Mouse (Mus musculus): ENCODE measurements around the gene Cbln4. TPM values are rescaled to one million over a fixed set of nuclear protein-coding genes. Genes with fewer than 3 reads are reported as not detected.
A peak's percentile ranks its signal among the peaks of the same experiment; 100 is the strongest.

Cbln4 gene
- polyA plus RNA-seq, 1 experiment from 2014 or later: 7.3 TPM

DNA sequence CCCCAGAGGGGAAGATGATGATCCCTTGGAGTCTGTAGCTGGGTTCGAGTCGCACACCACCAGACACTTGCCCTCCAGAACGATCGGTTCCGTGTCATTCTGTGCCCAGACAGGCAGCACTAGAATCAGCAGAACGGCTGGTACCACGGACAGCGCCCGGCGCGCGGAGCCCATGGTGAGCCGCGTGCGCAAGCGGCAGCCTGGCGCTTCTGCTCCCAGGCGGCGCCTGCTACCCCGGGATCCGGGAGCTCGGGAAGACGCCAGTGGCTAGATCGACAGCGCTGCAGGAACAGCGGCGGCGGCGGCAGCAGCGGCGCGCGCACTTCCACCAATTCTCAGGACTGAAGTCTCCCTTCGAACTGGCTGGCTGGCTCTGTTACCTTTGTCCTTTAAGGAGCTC is 1.1 kb downstream of the Cbln4 start:
- Histone ChIP-seq H3K36me3 (ENCODE audit: control insufficient read depth, insufficient read depth, low read length) (no peaks in the 10 kb centered on the region), H3K4me3 (ENCODE audit: low read depth, low read length) (peak overlapping the region; percentile 32), H3K27me3 (ENCODE audit: control insufficient read depth, insufficient read depth, low read length) (peaks cover 32% of the 10 kb centered on the region), H3K4me2 (ENCODE audit: low read depth, severe bottlenecking) (peak overlapping the region; percentile 57), H3K27ac (replicated peaks; ENCODE audit: low read depth, low read length) (no peak overlapping the region), H3K9ac (ENCODE audit: low read length) (no peak overlapping the region), H3K4me1 (ENCODE audit: control insufficient read depth, insufficient read depth, low read length) (peaks cover 4% of the 10 kb centered on the region; the same call in 1 of the 2 replicates), H3K9me3 (ENCODE audit: control insufficient read depth, low read length) (no peaks in the 10 kb centered on the region)
- under 1% methylated on average over 32 of the region's 34 CpGs for WGBS
- DNase-seq (ENCODE audit: low spot score) (peak; percentile 95), ATAC-seq (ENCODE audit: insufficient number of reproducible peaks, low FRiP score, low TSS enrichment, low read depth) (0 out of 2 replicates have a peak, but pooled peaks have one; percentile 68)

DNA sequence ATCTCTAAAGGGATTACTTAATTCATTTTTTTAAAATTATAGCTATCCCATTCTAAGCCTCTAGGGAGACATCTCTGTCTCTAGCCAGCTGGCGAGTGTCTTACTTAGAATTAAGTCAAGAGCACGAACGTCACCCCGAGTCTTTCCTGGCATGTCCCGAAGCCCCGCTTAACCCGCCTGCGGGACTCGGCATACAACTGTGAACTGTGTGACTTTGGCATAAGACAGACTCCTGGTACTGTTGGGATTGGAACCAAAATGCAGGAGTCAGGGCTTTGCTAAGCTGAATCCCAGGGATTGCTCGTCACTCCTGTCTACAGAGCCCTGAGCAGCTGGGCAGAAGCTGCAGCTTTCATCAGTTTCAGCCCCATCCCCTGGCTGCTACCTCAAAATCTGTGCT is 2.4 kb downstream of the Cbln4 start:
- no peak overlapping the region for H3K4me3 ChIP-seq (ENCODE audit: low read depth, low read length)
- peaks cover 32% of the 10 kb centered on the region for H3K27me3 ChIP-seq (ENCODE audit: control insufficient read depth, insufficient read depth, low read length)
- H3K27ac ChIP-seq (replicated peaks; ENCODE audit: low read depth, low read length): no peak overlapping the region
- ATAC-seq (ENCODE audit: insufficient number of reproducible peaks, low FRiP score, low TSS enrichment, low read depth) (no peak), DNase-seq (ENCODE audit: low spot score) (no peak)
- H3K9ac ChIP-seq (ENCODE audit: low read length): no peak overlapping the region
- 69% methylated on average over 10 of the region's 10 CpGs for WGBS
- H3K9me3 ChIP-seq (ENCODE audit: control insufficient read depth, low read length): no peaks in the 10 kb centered on the region
- no peaks in the 10 kb centered on the region for H3K36me3 ChIP-seq (ENCODE audit: control insufficient read depth, insufficient read depth, low read length)
- H3K4me2 ChIP-seq (ENCODE audit: low read depth, severe bottlenecking): peak overlapping the region; percentile 7; the same call in 1 of the 2 replicates
- H3K4me1 ChIP-seq (ENCODE audit: control insufficient read depth, insufficient read depth, low read length): peaks cover 4% of the 10 kb centered on the region; the same call in 1 of the 2 replicates

DNA sequence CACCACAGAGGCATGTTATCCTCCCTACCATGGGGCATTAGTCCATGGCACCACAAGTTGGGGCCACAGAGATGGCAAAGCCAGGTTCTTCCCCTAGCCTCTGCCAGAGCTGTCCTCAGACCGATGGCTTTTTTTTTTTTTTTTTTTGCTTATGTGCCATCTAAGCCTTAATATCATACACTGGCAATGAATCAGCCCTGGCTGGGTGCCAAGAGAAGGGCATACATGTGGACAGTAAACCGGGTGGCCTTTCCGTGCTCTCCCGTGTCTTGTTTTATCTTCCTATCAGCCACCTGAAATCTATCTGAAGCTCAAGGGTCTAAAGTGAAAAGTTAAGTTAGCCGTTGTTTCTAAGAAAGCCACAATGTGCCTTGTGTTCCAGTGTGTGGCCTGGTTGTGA is 3.7 kb downstream of the Cbln4 start:
- H3K9ac ChIP-seq (ENCODE audit: low read length): no peak overlapping the region
- H3K4me3 ChIP-seq (ENCODE audit: low read depth, low read length): no peak overlapping the region
- H3K27me3 ChIP-seq (ENCODE audit: control insufficient read depth, insufficient read depth, low read length): peaks cover 32% of the 10 kb centered on the region
- no peaks in the 10 kb centered on the region for H3K9me3 ChIP-seq (ENCODE audit: control insufficient read depth, low read length)
- H3K27ac ChIP-seq (replicated peaks; ENCODE audit: low read depth, low read length): no peak overlapping the region
- H3K4me1 ChIP-seq (ENCODE audit: control insufficient read depth, insufficient read depth, low read length): peaks cover 4% of the 10 kb centered on the region; the same call in 1 of the 2 replicates
- WGBS: 89% methylated on average over 5 of the region's 5 CpGs
- no peaks in the 10 kb centered on the region for H3K36me3 ChIP-seq (ENCODE audit: control insufficient read depth, insufficient read depth, low read length)
- no peak overlapping the region for H3K4me2 ChIP-seq (ENCODE audit: low read depth, severe bottlenecking)
- DNase-seq (ENCODE audit: low spot score) (no peak), ATAC-seq (ENCODE audit: insufficient number of reproducible peaks, low FRiP score, low TSS enrichment, low read depth) (no peak)

DNA sequence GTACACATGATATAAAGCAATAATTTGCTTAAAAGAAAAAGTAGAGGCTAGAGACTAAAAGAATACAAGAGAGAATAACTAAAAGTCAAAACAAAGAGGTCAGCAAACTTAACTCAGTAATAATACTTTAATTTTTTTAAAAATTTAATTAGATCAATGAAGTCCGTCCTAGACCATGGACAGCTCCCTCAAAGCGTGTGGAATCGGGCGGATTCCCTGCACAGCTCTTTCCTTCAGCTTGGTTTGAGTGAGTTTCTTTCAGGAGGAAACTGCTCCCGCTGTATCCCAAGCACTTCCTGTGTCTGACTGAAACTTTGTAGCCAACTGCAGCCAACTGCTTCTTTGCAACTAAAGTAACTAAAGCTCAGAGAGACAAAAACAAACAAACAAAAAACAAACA is 9.0 kb downstream of the Cbln4 start:
- no peak for DNase-seq (ENCODE audit: low spot score)
- Histone ChIP-seq H3K9ac (ENCODE audit: low read length) (no peak overlapping the region), H3K4me2 (ENCODE audit: low read depth, severe bottlenecking) (no peak overlapping the region), H3K27ac (replicated peaks; ENCODE audit: low read depth, low read length) (no peak overlapping the region), H3K27me3 (ENCODE audit: control insufficient read depth, insufficient read depth, low read length) (no peaks in the 10 kb centered on the region), H3K4me1 (ENCODE audit: control insufficient read depth, insufficient read depth, low read length) (no peaks in the 10 kb centered on the region; the same call in 1 of the 2 replicates), H3K9me3 (ENCODE audit: control insufficient read depth, low read length) (no peaks in the 10 kb centered on the region), H3K4me3 (ENCODE audit: low read depth, low read length) (no peak overlapping the region), H3K36me3 (ENCODE audit: control insufficient read depth, insufficient read depth, low read length) (no peaks in the 10 kb centered on the region)
- WGBS: 31% methylated on average over 5 of the region's 5 CpGs
- no peak for ATAC-seq (ENCODE audit: insufficient number of reproducible peaks, low FRiP score, low TSS enrichment, low read depth)

DNA sequence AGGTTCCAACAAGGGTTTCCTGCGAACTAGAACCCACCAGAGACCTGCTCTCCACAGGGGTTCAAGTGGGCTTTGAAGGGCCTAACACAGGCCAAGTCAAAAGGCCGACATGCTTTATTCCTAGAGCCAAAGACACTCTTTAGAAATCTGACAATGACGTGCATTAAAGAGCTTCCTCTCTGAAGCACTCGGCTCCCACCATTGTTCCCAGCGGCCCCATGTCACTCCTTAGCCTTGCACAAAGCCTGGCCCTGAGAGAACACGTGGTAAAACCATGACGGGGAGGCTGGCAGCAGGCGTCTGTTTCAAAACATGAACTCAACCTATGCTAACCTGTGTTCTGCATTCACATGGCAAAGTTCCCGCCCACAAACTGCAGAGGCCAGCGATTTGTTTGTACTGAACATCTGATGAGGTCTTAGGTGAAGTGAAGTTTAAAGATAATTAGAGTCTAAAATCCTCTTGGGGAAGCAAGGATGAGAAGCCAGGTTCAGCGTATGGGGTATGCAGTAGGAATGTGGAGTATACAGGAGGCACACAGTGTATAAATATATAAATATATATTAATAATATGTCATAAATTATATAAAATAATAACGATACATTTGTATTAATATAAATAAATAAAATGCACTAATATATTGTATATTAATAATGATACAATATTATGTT is 17.7 kb downstream of the Cbln4 start:
- H3K9me3 ChIP-seq (ENCODE audit: control insufficient read depth, low read length): no peaks in the 10 kb centered on the region
- 80% methylated on average over 12 of the region's 12 CpGs for WGBS

DNA sequence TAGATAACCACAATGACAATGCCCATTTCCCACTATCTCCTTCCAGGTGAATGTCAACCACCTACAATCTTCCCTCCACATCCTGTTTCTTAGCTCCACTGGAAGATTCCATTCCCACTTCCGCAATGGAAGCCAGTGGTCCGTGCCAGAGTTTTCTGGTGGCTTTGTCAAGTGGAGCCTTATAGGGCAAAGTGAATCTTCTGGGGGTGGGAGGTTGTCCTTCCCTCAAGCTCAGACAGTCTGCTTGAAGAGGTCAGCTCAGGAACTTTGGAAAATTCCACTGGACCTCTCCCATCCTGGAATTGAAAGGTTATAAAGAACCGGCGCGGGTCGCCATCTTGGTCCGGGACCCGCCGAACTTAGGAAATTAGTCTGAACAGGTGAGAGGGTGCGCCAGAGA is 36.5 kb downstream of the Cbln4 start:
- Histone ChIP-seq H3K36me3 (ENCODE audit: control insufficient read depth, insufficient read depth, low read length) (no peaks in the 10 kb centered on the region), H3K9ac (ENCODE audit: low read length) (no peak overlapping the region), H3K4me1 (ENCODE audit: control insufficient read depth, insufficient read depth, low read length) (peaks cover 4% of the 10 kb centered on the region; the same call in 1 of the 2 replicates), H3K27me3 (ENCODE audit: control insufficient read depth, insufficient read depth, low read length) (no peaks in the 10 kb centered on the region), H3K9me3 (ENCODE audit: control insufficient read depth, low read length) (no peaks in the 10 kb centered on the region), H3K27ac (replicated peaks; ENCODE audit: low read depth, low read length) (no peak overlapping the region), H3K4me3 (ENCODE audit: low read depth, low read length) (no peak overlapping the region), H3K4me2 (ENCODE audit: low read depth, severe bottlenecking) (no peak overlapping the region)
- ATAC-seq (ENCODE audit: insufficient number of reproducible peaks, low FRiP score, low TSS enrichment, low read depth) (no peak), DNase-seq (ENCODE audit: low spot score) (no peak)
- 95% methylated on average over 10 of the region's 10 CpGs for WGBS

More for the DNA sequence above, 17.7 kb downstream of the Cbln4 start:
- H3K4me2 ChIP-seq (ENCODE audit: low read depth, severe bottlenecking): no peak overlapping the region
- no peak overlapping the region for H3K27ac ChIP-seq (replicated peaks; ENCODE audit: low read depth, low read length)
- DNase-seq (ENCODE audit: low spot score): no peak
- H3K4me1 ChIP-seq (ENCODE audit: control insufficient read depth, insufficient read depth, low read length): no peaks in the 10 kb centered on the region
- no peak overlapping the region for H3K9ac ChIP-seq (ENCODE audit: low read length)
- no peaks in the 10 kb centered on the region for H3K27me3 ChIP-seq (ENCODE audit: control insufficient read depth, insufficient read depth, low read length)
- H3K4me3 ChIP-seq (ENCODE audit: low read depth, low read length): no peak overlapping the region
- no peaks in the 10 kb centered on the region for H3K36me3 ChIP-seq (ENCODE audit: control insufficient read depth, insufficient read depth, low read length)
- ATAC-seq (ENCODE audit: insufficient number of reproducible peaks, low FRiP score, low TSS enrichment, low read depth): no peak

DNA sequence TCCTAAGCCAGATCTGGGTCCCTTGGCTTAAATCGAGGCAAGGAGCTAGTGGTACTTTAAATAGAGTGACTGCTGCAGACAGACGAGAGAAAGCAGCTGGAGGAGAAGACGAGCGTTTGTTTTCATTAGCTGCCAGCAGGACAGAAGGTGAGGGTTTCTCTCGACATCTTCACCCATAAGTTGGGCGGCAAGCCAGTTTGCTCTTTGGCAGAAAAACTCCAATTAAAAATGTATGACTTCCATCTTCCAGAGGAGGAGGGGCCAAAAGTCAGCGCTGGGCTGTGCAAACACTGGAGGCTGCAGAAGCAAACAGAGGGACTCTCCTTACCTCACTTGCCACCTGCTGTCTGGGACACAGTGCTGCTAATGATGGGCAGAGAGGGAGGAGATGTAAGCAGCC is 37.3 kb downstream of the Cbln4 start:
- ATAC-seq (ENCODE audit: insufficient number of reproducible peaks, low FRiP score, low TSS enrichment, low read depth) (no peak), DNase-seq (ENCODE audit: low spot score) (no peak)
- no peaks in the 10 kb centered on the region for H3K9me3 ChIP-seq (ENCODE audit: control insufficient read depth, low read length)
- no peaks in the 10 kb centered on the region for H3K27me3 ChIP-seq (ENCODE audit: control insufficient read depth, insufficient read depth, low read length)
- no peak overlapping the region for H3K27ac ChIP-seq (replicated peaks; ENCODE audit: low read depth, low read length)
- peaks cover 4% of the 10 kb centered on the region; the same call in 1 of the 2 replicates for H3K4me1 ChIP-seq (ENCODE audit: control insufficient read depth, insufficient read depth, low read length)
- H3K4me2 ChIP-seq (ENCODE audit: low read depth, severe bottlenecking): no peak overlapping the region
- H3K36me3 ChIP-seq (ENCODE audit: control insufficient read depth, insufficient read depth, low read length): no peaks in the 10 kb centered on the region
- H3K4me3 ChIP-seq (ENCODE audit: low read depth, low read length): no peak overlapping the region
- WGBS: 44% methylated on average over 7 of the region's 7 CpGs
- no peak overlapping the region for H3K9ac ChIP-seq (ENCODE audit: low read length)

DNA sequence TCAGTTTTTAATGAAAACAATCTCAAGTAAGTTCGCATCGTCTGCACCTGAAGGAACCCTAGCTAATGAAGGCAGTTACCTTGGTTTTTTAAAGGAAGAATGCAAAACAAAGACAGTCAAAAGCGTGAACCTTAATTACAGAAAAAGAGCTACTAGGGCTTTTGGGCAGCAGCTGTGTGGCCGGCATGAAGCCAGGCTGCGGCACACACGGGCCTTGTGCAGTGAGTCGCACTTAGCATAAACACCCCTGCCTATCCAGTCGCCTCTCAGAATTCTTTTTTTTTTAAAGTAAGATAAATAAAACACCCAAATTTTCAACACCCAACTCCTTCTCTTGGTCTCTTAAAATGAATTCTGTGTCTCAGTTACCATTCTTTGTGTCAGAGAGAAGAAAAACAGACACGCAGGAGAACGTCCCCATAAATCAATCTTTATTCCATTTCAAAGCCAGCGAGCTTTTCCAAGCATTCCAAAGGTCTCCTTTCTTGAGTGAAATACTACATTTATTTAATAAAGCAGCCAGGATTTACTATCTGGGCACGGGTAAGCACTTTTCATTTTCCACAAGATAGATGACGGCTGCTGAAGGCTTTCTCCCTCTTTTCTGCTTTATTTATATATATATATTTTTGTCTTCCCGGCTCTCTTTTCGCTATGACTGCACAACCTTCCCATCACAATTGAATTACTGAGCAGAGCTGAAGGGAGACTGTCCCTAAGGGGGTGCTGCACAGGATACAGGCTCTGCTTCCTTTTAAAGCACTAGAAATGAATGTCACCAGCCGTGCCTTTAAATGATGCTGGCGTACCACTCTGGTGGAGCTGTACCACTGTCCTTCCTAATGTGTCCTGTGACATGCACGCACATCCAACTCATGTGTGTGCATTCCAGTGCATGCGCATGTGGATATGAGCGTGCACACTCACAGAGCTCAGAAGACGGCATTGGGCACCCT is 39.0 kb downstream of the Cbln4 start:
- Histone ChIP-seq H3K4me2 (ENCODE audit: low read depth, severe bottlenecking) (no peak overlapping the region), H3K27ac (replicated peaks; ENCODE audit: low read depth, low read length) (no peak overlapping the region), H3K36me3 (ENCODE audit: control insufficient read depth, insufficient read depth, low read length) (no peaks in the 10 kb centered on the region), H3K4me1 (ENCODE audit: control insufficient read depth, insufficient read depth, low read length) (peaks cover 12% of the 10 kb centered on the region), H3K4me3 (ENCODE audit: low read depth, low read length) (no peak overlapping the region), H3K9ac (ENCODE audit: low read length) (no peak overlapping the region), H3K27me3 (ENCODE audit: control insufficient read depth, insufficient read depth, low read length) (no peaks in the 10 kb centered on the region), H3K9me3 (ENCODE audit: control insufficient read depth, low read length) (no peaks in the 10 kb centered on the region)
- ATAC-seq (ENCODE audit: insufficient number of reproducible peaks, low FRiP score, low TSS enrichment, low read depth) (no peak), DNase-seq (ENCODE audit: low spot score) (no peak)
- 47% methylated on average over 21 of the region's 21 CpGs for WGBS

All from limb, embryonic 11.5 days (tissue).